Mouse (Mus musculus) lung, adult 2 months (tissue): Measurements from ENCODE around the gene Cyp8b1. TPM values are rescaled to one million over a fixed set of nuclear protein-coding genes. Genes with fewer than 3 reads are reported as not detected.

ENCODE experiments used
- DNase-seq: peaks from one replicate; pipeline ENCODE4 v3.0.0; 2022
- H3K4me1 ChIP-seq: fragments of 200-500 bp; 2 replicates; pipeline ENCODE4 v1.6.1; 2011; ENCODE audit warnings: low read length; ENCODE audit not compliant: control insufficient read depth, insufficient read depth
- H3K4me3 ChIP-seq: fragments of 200-500 bp; replicated peaks from 2 replicates; pipeline ENCODE3; 2011; ENCODE audit warnings: low read depth, mild to moderate bottlenecking, control low read depth, low read length; ENCODE audit errors: extremely low read depth
- CTCF ChIP-seq: fragments of 200-500 bp; IDR thresholded peaks from 2 replicates; pipeline ENCODE4 v1.5.1; 2011; ENCODE audit warnings: mild to moderate bottlenecking, low read length, control low read depth; ENCODE audit not compliant: insufficient read depth
- POLR2A ChIP-seq: fragments of 200-500 bp; IDR thresholded peaks from 2 replicates; pipeline ENCODE4 v1.6.1; 2011; ENCODE audit warnings: low read depth, mild to moderate bottlenecking, control low read depth, low read length, borderline replicate concordance; ENCODE audit errors: extremely low read depth
- WGBS: fragments of 180-500 bp; shearing (Covaris S2); methylation state at CpG from one replicate; pipeline ENCODE4 v1.1.7; 2018; 5-methylcytosine and 5-hydroxymethylcytosine counted together
- polyA plus RNA-seq: library from polyadenylated mRNA; depleted of rRNA; stranded (reverse); fragments of >200 nt; gene quantifications from 2 replicates; pipeline ENCODE4 v1.2.3, GENCODE M21; 2012

Cyp8b1 gene
- polyA plus RNA-seq, 1 experiment, result 0.90 TPM

DNA sequence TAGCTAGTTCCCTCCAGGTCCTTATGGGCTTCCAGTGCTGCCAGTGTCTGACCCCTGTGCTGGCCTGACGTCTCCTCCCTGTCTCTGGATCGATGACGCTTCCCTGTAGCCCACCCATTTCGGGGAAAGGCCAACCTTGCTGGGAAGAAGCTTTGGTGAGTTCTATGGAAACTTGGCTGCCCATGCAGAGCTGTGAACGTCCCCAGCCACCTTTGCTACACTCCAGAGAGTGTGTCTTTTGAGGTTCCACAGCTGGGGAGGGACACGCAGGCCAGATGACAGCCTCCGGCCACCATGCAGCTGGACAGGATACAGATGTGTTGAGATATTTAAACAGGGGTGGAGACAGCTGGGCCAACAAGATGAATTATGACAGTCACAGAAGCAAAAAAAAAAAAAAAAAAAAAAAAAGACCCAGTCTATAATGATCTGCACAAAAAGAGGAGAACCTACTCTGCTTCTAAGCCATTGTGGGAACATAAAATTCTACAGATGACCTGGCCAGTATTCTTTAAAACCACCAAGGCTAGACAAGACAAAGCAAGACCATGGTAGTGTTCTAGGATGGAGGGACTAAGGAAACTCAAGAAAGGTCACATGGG lies 20.6 kb downstream of the Cyp8b1 start:
- WGBS, result 49% methylated on average over 7 of the region's 7 CpGs
- H3K4me3 ChIP-seq, result no peak overlapping the region
- DNase-seq, result no peak
- no peak for TF ChIP-seq POLR2A
- no peak for TF ChIP-seq CTCF
- peaks cover 18% of the 10 kb centered on the region for H3K4me1 ChIP-seq

DNA sequence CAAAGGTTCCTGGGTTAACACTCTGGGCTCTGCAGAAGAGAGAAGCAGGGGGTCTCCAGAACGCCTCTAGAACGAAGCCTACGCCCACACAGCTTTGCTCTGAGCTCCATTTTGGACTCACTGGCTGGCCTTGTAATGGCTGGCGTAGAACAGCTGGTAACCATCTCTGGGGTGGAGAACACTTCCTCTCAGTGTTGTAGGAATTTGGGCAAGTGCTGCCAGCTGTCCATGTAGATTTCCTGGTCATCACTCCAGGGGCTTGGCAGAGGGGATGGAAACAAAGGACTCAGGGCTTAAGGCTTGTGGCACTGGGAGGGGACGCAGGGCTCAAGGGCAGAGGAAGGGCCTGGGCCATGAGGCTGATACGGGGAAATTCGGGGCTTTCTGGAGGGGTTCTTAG lies 21.7 kb downstream of the Cyp8b1 start:
- no peak overlapping the region for H3K4me3 ChIP-seq
- no peak for DNase-seq
- H3K4me1 ChIP-seq, result peaks cover 20% of the 10 kb centered on the region
- TF ChIP-seq CTCF, result no peak
- 58% methylated on average over 7 of the region's 7 CpGs for WGBS

DNA sequence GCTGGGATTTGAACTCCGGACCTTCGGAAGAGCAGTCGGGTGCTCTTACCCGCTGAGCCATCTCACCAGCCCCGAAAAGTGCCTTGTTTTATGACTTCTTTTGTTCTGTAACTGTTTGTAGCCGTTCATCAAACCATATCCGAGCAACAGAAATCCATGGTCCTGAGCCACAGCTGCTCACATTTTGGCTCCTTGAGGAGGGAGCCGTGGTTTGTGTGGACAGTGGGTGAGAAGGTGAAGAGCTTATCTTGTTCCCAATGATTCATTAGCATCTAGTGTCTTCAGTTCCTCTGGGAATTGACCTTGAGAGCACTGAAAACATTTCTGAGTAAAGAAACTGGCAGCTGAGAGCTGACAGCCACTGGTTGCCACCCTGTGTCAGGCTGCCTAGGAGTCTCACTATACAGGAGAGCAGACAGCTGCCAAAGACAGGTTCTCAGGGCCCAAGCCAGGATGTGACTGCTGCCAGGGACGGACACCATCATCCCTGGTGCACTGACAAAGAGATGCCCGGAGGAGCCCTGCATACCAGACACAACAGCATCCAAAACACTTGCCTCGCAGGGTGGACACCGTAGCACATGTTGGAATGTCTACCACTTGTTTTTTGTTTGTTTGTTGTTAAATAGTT lies 23.9 kb downstream of the Cyp8b1 start:
- TF ChIP-seq POLR2A (no peak), CTCF (no peak)
- Histone ChIP-seq H3K4me1 (peaks cover 17% of the 10 kb centered on the region), H3K4me3 (no peak overlapping the region)
- DNase-seq, result no peak
- WGBS, result 89% methylated on average over 12 of the region's 12 CpGs

DNA sequence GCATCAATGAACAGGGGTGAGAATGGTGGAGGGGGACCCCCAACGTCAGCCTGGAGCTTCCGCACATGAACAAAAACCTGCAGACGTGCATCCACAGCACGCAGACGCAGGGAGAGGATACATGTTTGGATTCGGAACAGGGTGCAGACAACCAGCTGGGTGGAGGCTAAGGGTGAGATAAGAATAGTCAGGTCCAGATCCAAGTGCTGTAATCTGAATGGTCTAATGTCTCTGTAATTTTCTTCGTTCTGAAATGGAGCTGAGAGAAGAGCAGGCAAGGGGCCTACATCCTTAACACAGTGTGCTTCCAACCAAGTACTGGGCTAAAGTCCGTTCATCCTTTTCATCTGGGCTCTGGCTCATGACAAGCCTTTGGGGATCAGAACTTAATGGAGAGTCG lies 24.8 kb downstream of the Cyp8b1 start:
- no peak for TF ChIP-seq POLR2A
- no peak for TF ChIP-seq CTCF
- WGBS, result 77% methylated on average over 9 of the region's 9 CpGs
- DNase-seq, result no peak
- no peak overlapping the region for H3K4me3 ChIP-seq
- peaks cover 17% of the 10 kb centered on the region for H3K4me1 ChIP-seq

- DNase-seq, result peak; percentile 56
- 8% methylated on average over 18 of the region's 18 CpGs for WGBS
- no peak overlapping the region for H3K4me3 ChIP-seq
These were observed 25.6 kb downstream of the Cyp8b1 start for GRCm38 (mm10) chr9:121890441-121890941.

DNA sequence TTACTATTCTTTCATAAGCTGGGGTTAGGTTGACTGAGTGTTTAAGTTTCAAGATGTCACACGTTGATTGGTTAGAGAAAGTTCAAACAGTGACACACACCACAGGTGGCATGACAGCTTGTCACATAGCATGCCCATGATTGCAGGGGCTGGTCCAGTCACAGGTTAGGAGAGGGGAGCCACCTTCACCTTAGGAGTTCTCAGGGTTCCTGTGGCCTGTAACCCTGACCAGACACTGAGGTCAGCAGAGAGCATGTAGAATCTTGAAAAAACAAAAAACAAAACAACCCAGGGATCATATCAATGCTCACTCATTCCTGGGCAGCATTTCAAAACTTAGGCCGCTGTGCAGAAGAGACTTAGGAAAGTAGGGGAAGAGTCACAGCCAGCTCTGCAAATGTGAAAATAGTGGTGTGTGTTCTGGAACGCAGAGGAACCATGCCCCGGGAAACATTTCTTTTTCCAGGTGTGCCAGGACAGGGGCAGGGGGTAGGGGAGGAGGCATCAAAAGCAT lies 26.1 kb downstream of the Cyp8b1 start:
- WGBS, result 38% methylated on average over 4 of the region's 4 CpGs
- no peak overlapping the region for H3K4me3 ChIP-seq
- H3K4me1 ChIP-seq, result peaks cover 13% of the 10 kb centered on the region
- no peak for DNase-seq
- no peak for TF ChIP-seq CTCF
- TF ChIP-seq POLR2A, result no peak

More at GRCm38 (mm10) chr9:121890441-121890941, 25.6 kb downstream of the Cyp8b1 start:
- no peak; the same call in 1 of the 2 replicates for TF ChIP-seq POLR2A
- TF ChIP-seq CTCF, result no peak
- H3K4me1 ChIP-seq, result peaks cover 17% of the 10 kb centered on the region

- TF ChIP-seq POLR2A (0 out of 2 replicates have a peak, but pooled peaks have one; percentile 18), CTCF (no peak)
- peaks cover 3% of the 10 kb centered on the region for H3K4me1 ChIP-seq
- 22% methylated on average over 7 of the region's 7 CpGs for WGBS
- no peak for DNase-seq
- H3K4me3 ChIP-seq, result no peak overlapping the region
These were observed 34.1 kb downstream of the Cyp8b1 start for GRCm38 (mm10) chr9:121882015-121882457.

DNA sequence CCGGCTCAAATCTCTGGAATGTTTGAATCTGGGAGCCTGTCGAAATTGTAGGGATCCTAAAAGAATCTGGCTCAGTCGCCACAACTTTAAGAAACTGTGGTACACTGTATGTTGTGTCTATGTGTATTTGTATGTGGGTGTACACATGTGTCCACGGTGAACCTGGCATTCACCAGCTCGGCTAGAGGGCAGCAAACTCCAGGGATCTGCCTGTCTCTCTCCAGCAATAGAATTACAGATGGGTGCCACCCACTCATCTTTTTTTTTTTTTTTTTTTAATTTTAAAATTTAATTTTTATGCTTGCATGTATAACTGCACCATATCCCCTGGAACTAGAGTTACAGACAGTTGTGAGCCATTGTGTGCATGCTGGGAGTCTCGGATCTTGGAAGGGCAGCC lies 34.8 kb downstream of the Cyp8b1 start:
- no peak for DNase-seq
- peak; percentile 52; the same call in 1 of the 2 replicates for TF ChIP-seq CTCF
- no peak for TF ChIP-seq POLR2A
- 49% methylated on average over 6 of the region's 6 CpGs for WGBS
- Histone ChIP-seq H3K4me3 (no peak overlapping the region), H3K4me1 (peaks cover 3% of the 10 kb centered on the region)

- H3K4me1 ChIP-seq, result peaks cover 3% of the 10 kb centered on the region
- DNase-seq, result peak; percentile 59
- 18% methylated on average over 14 of the region's 14 CpGs for WGBS
- no peak overlapping the region for H3K4me3 ChIP-seq
- peak; percentile 86 for TF ChIP-seq CTCF
- TF ChIP-seq POLR2A, result no peak
These were observed 35.3 kb downstream of the Cyp8b1 start for GRCm38 (mm10) chr9:121880840-121881239.
